Mouse (Mus musculus) gastrocnemius, postnatal 36 days (tissue): ENCODE results near the gene Adpgk. TPM values are rescaled to one million over a fixed set of nuclear protein-coding genes. Genes with fewer than 3 reads are reported as not detected.
A peak's percentile ranks its signal among the peaks of the same experiment; 100 is the strongest.

Experiments
- DNase-seq, 2 experiments: peaks; one replicate each; pipeline ENCODE4 v3.0.0; 2022
- intact Hi-C: fragments of 180-260 bp; cut with DNase I; formaldehyde crosslinking; loops from one replicate; pipeline ENCODE4 v1.15.1; 2025
- long read RNA-seq, 2 experiments: library from polyadenylated mRNA; stranded (forward); transcript quantifications; one replicate each; pipeline ENCODE4 v2.0.0; 2021
- total RNA-seq, 2 experiments: library from RNA; stranded (reverse); gene quantifications; 2 replicates each; pipeline ENCODE4 v1.2.3; 2021

The Adpgk gene
- 1 to 10 TPM; 6.5 to 8.5 TPM for total RNA-seq
- long read RNA-seq, experiment 1, partial matches to known transcripts, result 0 of 1 reads
- long read RNA-seq, experiment 1, other reads (novel, unspliced or antisense), result 1 of 1 reads
- long read RNA-seq, experiment 2, partial matches to known transcripts, result 1 of 6 reads
- long read RNA-seq, experiment 2, other reads (novel, unspliced or antisense), result 0 of 6 reads

DNA sequence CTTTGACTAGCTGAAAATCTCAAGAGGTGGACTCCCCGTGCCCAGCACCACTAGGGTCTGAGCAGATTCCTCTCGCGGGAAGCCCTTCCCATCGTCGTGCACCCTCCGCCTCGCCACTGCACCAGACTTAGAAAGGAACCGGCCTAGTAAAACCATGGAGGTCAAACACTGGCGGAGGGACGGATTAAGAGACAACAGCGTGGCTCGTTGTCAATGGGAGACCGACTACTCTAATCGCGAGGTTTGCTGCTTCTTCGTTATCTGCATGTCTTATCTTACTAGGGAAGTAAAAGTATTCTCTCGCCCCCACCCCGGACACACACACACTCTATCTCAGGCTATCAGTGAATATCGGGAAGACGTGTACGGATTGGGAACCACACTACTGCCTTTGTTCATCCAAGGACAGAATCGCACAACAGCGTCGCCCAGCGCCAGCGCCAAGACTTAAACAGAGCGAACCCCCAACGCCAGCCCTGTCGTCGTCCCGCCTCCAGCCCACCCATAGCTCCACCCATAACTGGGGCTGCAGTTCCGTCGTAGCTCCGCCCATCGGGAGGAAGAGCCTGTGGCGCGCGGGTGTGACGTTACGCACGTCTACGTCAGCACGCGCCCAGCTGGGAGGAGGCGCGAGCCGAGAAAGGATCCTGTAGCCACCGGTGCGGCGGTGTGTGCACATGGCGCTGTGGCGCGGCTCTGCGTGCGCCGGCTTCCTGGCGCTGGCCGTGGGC is at the start of gene Adpgk:
Adpgk (plus strand) TSS at position 602 of the 731 bp plus-strand sequence.
- DNase-seq, result peak; percentile 95 to 98
- intact Hi-C loops, result loop anchor here (5.0 kb wide), 1 partner anchor 196 kb away; the partner anchor contains the start of gene Arih1

DNA sequence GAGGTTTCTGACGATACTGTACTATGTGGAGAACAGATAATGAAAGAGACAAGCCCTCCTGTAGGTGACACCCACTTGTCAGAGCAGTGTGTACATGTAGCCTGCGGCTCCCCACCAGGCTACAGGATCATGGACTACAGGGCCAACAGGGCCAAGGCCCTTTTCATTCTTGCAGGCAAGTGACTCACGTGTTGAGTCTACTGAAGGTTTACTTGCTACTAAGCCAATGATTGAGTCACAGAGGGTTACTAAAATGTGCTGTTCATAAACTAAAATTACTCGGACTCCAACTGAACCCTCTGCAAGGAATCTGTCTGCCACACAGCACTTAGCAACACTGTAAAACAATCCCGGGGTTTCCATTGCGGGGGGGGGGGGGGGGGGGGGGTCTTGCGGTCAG is 46.2 kb upstream of the Adpgk start:
- intact Hi-C loops, result loop anchor here (5.0 kb wide), 1 partner anchor 113 kb away; no protein-coding TSS in a partner anchor
- no peak for DNase-seq

DNA sequence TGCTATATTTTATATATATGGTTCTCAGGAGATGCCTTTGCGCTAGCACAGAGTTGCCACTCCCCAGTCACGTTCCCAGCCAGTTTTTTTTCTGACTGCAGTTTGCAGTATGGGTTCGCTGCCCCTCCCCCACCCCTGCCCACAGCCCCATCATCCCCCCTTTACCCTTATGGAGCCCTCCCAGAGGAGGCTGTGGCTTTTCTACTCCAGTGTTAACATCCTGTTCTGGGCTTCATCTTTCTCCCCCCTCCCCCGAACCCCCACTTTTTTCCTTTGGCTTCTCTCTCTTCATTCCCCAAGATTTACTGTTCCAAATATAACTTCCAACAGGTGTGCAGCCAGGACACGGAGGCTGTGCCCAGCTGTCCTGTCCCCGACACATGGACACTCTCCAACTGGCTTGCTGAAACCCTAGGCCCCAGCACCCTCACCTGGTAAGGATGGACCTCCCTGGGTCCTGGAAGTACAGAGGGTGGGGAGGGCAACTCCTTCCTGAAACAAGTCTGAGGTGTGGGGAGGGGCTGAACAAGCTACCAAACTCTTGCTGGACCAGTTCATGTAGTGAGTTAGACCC is 44.8 kb upstream of the Adpgk start:
- peak in 1 of 2 experiments; percentile 60 for DNase-seq
- intact Hi-C loops, result loop anchor here (5.0 kb wide), 1 partner anchor 114 kb away; no protein-coding TSS in a partner anchor

DNA sequence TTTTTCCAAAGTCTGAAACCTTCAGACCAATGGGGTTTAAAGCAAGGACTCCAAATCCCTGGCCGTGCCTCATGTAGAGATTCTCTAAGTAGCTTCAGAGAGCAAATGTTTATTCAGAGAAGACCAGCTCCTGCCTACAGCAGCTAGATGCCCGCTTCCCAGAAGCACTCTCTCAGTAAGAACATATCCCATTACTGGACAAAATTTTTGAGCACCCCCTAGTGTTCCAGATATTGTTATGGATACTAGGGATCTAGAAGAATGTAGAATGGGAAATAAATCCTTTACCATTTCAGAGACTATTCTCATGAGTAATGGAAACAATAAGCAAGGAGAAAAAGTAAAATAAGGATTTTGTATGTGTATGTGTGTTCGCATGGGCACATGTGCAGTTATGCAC is 42.0 kb upstream of the Adpgk start:
- intact Hi-C loops, result loop anchor here (5.0 kb wide), 1 partner anchor 117 kb away; no protein-coding TSS in a partner anchor
- no peak for DNase-seq

DNA sequence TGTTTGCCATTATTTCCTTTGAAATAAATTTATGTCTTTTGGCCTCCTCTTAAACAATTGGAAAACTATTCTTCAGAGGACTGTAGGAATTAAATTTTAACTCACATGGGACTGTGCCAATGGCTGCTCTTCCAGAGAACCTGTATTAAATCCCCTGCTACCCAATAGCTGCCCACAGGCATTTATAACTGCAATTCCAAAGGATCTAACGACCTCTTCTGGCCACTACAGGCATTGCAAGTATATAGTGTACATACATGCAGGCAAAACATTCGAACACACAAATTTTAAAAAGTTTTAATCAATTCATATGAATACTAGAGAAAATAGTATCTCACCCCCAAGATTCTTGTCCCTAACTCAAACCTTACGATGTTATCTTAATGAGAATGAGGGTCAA is 41.1 kb upstream of the Adpgk start:
- intact Hi-C loops, result no loop called here
- DNase-seq, result no peak

DNA sequence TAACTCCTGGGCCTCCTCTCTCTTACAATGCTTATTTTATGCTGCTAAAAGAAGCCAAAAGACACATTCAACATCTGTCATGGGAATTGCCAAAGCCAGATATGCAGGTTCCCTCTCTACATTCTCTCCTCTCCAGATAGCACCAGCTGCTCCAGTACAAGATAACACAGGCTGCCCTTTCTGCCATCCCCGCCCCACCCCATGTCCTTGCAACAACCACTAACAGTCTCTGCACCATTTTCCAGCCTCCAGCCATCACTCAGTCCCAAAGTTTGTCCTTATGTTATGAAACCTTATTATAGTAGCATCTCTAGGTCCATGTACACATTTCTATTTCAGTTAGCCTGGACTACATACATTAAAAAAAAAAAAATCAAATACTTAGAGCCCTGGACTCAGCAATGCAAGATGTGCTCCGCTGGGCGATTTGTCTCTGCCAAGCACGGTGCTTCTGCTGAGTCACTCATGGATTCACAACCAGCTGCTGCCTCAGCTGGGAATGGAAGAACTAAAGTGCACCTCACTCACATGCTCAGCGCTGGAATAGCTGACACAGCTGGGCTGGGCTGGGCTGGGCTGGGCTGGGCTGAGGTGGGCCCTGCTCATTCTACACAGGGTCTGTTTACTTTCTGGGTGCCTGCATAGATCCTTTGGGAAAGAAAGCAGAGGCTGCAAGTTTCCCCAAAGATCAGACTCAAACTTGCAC is 36.5 kb upstream of the Adpgk start:
- DNase-seq, result no peak
- intact Hi-C loops, result no loop called here

DNA sequence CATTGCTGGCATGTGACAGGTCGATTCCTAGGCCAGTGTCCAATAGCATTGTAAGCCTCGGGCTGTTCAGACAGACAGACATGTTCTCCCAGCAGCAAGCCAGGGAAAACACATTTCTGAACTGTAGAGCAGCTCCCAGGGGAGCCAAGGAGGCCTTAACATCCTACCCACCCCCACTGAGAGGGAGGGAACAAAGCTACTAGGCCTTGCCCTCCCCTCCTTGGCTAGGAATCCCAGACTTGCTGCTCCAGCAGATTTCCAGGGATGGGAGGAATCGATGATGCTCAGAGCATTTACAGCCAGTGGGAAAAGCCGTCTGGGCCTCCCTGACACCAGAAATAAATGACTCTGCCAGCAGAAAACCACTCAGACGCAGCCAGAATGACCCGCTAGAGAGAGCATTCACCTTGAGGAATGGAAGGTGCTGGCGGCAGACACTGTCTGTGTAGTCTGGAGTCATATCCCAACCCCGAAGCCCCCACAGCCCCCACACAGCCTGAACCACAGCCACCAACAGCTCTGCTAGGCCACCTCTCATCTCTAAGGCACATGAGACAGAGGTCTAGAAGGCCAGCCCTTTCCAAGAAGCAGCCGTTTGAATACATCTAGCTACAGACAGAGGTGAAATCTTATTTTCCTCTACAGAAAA is 31.4 kb upstream of the Adpgk start:
- intact Hi-C loops, result no loop called here
- DNase-seq, result no peak

DNA sequence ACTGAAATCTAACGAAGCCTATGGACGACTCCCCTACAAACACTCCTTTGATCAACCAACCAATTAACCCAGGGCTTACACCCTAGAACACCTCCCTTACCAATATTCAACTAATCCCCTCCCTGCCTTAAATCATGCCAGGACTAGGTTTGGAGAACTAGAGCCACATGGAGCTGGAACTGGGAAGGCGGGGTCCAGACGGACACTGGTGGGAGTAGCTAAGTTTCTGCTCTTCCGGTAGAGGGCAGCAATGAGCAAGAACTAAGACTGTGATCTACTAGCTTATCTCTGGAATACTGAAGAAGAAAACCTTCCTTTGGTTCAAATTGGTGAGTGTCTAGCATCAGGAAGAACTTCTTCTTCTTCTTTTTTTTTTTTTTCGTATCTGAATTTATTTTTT is 25.0 kb upstream of the Adpgk start:
- no peak for DNase-seq
- intact Hi-C loops, result no loop called here

DNA sequence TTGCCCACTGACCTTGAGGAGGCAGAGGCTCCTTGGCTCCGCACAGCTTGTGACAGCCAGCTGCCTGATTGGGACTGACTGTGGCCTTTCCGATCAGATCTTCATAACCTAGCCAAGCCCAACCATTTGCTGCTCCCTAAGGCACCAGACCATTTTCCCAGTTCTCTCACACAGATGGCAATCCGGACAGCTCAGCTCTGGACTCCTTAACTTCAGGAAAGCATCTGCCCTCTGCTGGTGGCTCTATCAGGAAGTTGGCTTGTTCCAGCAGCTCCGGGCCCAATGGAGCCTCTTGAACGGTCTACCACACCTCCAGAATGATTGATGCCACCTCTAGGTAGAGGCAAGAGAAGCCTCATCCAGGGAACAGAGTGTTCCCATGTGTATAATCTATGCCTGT is 21.6 kb upstream of the Adpgk start:
- intact Hi-C loops, result loop anchor here (5.0 kb wide), 1 partner anchor 257 kb away; no protein-coding TSS in a partner anchor
- peak; percentile 38 to 60 for DNase-seq

DNA sequence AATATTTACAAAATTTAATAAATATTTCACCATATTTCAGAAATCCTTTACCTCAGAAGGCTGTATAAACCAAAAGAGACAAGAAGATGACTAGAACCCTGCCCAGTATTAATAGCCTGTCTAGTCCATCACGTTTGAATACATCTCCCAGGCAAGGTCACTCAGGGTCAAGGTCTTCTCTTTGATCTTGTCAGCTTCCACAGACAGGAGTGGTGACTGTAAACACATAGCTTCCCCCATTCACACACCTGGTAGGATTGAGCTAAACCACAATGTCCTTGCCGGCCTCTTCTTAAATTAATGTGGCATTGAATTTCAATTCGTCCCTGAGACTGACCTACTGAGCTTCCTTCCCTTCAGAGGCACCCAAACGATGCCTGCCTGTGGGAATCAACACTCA is 20.3 kb upstream of the Adpgk start:
- no peak for DNase-seq
- intact Hi-C loops, result loop anchor here (5.0 kb wide), 1 partner anchor 259 kb away; no protein-coding TSS in a partner anchor

DNA sequence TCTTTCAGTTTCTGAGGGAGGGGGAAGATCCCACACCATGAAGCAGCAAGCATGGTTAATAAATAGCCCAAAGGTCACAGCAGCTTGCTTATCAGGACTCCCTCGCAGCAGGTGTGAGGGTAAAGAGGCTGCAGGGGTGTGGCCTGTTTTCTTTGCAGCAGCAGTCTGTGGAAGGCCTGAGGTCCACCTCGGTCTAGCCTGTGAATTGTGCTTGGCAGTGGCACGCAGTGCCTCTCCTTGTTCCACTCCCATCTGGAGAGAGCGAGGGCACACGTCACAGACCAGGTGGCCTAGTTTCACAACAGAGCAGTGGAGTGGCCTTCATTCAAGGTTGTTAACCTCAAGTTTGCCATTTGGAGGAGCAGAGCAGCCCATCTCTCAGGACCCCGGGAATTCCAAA is 19.6 kb upstream of the Adpgk start:
- intact Hi-C loops, result loop anchor here (5.0 kb wide), 1 partner anchor 259 kb away; no protein-coding TSS in a partner anchor
- DNase-seq, result no peak

DNA sequence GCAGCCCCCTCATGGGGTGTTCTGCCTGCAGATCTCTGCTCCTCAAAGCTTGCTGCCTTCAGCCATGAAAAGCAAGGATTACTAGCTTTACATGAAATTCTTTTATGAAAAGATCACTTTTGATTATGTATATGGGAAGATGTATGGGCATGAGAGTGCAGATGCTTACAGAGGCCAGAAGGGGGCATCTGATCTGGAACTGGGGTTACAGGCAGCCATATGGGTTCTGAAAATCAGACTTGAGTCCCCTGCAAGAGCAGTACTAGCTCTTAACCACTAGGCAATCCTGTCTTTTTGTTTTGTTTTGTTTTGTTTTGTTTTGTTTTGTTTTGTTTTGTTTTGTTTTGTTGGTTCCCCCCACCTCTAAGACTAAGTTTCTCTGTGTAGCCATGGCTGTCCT is 18.2 kb upstream of the Adpgk start:
- intact Hi-C loops, result loop anchor here (5.0 kb wide), 1 partner anchor 261 kb away; no protein-coding TSS in a partner anchor
- no peak for DNase-seq

DNA sequence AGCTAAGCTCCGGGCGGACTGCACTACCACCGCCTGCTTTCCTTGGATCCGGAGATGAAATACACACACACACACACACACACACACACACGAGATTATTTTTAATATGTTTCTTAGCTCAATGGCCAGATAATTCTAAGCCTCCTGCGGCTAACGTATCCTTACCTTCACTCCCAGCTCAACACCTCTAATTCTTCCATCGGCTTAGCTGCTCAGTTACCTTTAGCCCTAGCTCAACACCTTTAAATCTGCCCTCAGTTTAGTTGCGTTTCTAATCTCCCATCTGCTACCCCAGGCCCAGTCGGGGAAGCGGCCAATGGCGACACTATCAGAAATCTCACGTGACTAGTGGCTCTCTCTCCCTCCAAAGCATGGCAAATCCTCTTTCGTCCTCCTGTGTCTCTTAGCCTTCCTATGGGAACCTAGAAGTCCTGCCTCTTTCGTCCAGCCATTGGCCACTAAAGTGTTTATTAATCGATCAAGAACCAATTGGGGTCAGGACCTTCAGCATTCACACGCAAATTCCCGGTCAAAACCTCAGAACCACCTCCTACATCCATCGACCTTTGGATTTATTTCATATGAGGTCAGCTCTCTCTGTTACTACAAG is 16.4 kb upstream of the Adpgk start:
- intact Hi-C loops, result loop anchor here (5.0 kb wide), 1 partner anchor 263 kb away; no protein-coding TSS in a partner anchor
- no peak for DNase-seq

DNA sequence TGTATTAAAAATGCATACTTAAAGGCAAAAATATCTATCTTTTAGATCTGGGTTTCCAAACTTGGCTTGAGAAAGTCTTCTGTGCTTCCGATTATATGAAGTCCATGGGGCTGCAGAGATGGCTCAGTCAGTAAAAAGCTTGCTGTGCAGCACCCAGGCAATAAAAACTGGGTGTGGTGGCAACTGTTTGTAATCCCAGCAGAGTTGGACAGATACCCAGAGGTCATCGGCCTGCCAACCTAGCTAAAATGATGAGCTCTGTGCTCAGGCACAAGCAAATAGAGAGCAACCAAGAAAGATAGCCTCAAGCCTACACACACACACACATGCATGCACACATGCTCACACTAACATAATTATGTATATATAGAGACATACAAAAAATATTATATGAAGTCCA is 13.2 kb upstream of the Adpgk start:
- peak in 1 of 2 experiments; percentile 25 for DNase-seq
- intact Hi-C loops, result no loop called here

DNA sequence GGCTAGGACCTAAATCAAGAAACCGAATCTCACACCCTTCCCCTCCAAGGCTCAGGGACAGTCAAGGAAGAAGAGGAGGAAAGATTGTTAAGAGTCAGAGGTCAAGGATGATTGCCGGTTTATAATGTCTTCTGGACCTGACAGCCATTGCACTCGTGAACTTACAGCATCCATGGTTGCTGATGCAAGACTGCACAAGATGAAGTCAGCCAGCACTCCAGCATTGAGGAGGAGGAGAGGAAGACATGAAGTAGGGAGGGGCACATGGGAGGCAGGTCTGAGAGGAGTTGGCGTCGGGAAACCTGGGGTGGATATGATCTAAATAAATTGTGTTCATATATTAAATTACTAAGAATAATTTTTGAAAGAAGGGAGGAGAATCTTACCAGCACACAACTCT is 12.7 kb upstream of the Adpgk start:
- intact Hi-C loops, result no loop called here
- no peak for DNase-seq

DNA sequence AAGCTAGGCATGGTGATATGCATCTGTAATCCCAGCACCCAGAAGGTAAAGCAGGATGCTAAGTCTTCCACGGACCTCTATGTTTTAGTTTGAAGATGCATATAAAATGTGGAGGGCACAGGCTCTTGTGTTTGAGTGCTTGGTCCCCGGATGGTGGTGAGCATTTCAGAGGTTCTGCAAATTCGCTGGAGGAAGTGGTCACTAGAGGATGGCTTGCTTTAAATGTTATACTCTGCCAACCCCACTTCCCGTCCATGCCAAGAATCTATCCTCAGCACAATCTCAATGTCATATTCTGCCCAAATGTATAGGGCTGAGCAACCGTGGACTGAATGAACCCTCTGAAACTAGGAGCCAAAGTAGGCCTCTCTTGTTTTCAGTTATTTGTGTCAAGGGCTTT is 10.5 kb upstream of the Adpgk start:
- intact Hi-C loops, result loop anchor here (5.0 kb wide), 1 partner anchor 379 kb away; no protein-coding TSS in a partner anchor
- no peak for DNase-seq

DNA sequence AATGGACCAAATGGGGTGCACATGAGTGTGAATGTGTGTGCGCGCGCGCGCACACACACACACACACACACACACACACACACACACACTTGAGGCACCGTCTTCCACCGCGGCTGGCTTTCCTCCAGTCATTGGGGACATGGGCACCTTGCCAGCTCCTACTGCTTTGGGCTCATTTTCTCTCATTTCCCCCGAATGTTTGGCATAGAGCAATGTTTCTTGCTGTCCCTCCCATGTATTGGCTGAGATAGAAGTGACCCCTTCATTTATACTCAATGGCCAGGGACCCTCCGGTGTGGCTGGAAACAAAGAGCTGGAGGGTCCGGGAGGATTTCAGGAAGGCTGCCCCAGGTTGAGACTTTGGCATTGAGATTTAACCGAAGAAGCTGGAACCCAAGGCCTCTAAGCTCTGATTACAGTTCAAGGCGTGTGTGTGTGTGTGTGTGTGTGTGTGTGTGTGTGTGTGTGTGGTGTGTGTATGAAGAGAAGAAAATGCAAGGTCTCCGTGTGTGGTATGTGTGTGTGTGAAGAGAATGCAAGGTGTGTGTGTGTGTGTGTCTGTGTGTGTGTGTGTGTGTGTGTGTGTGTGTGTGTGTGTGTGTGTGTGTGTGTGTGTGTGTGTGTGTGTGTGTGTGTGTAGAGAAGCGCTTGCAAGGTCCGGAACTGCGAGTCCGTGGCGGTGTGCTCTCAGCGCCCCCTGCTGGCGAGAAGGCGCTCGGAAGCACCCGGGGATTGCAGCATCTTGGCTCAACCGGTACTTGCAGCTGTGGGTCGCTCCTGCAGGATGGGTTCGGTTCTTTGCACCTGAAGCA is 9.3 kb upstream of the Adpgk start:
- DNase-seq, result peak; percentile 72 to 73
- intact Hi-C loops, result loop anchor here (5.0 kb wide), 1 partner anchor 380 kb away; no protein-coding TSS in a partner anchor

DNA sequence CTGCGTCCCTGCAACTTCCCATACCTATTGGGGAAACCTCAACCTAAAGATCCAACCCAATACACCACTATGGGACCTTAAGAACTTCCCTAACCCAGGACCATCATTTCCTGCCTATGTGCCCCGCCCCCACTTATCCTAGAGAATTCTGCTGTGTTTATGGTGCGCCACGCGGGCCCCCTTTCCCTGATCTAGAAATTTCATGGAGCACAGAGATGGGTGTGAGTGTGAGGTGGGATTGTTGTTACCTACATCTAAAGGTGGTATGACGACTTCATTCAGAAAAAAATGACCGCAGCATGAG is 8.7 kb upstream of the Adpgk start:
- DNase-seq, result no peak
- intact Hi-C loops, result loop anchor here (5.0 kb wide), 1 partner anchor 380 kb away; no protein-coding TSS in a partner anchor

DNA sequence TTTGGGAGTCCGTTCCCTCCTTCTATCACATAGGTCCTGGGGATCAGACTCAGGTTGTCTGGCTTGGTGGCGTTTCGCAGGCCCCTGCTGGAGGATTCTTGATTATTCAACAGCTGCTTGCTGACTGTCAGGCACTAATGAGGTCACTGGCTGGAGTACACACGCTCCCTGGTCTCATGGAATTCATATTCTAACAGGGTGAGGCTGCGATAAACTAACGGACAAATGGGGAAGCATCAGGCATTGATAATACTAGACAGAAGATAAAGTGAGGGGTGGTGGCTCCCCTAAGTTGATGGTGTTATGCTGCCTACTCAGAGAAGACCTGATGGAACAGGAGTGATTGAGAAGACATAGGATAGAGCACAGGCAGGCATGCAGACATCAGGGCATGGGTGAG is 5.7 kb upstream of the Adpgk start:
- intact Hi-C loops, result no loop called here
- DNase-seq, result no peak
